Mouse (Mus musculus): ENCODE results near the gene Ccnc. TPM values are rescaled to one million over a fixed set of nuclear protein-coding genes. Genes with fewer than 3 reads are reported as not detected.
"Not testable (repeated sequence)": the region's sequence is repeated elsewhere in the genome, so short reads cannot be mapped to it uniquely, and the experiment has no call there.

The Ccnc gene
- polyA plus RNA-seq, 1 experiment from 2014 or later: 72.1 TPM

GRCm38 (mm10) chr4:21687783-21688702, 39.5 kb upstream of the Ccnc start:
- peak; percentile 79 for ATAC-seq
- Histone ChIP-seq H3K9ac (peak overlapping the region; percentile 64), H3K9me3 (replicated peaks) (no peaks in the 10 kb centered on the region; the same call in 1 of the 2 replicates), H3K36me3 (ENCODE audit: poor library complexity, severe bottlenecking) (no peaks in the 10 kb centered on the region), H3K27me3 (peaks cover 86% of the 10 kb centered on the region), H3K4me2 (peak overlapping the region; percentile 90), H3K4me3 (peak overlapping the region; percentile 52), H3K27ac (peak overlapping the region; percentile 79), H3K4me1 (peaks cover 46% of the 10 kb centered on the region)
- 1% methylated on average over 36 of the region's 51 CpGs for WGBS

DNA sequence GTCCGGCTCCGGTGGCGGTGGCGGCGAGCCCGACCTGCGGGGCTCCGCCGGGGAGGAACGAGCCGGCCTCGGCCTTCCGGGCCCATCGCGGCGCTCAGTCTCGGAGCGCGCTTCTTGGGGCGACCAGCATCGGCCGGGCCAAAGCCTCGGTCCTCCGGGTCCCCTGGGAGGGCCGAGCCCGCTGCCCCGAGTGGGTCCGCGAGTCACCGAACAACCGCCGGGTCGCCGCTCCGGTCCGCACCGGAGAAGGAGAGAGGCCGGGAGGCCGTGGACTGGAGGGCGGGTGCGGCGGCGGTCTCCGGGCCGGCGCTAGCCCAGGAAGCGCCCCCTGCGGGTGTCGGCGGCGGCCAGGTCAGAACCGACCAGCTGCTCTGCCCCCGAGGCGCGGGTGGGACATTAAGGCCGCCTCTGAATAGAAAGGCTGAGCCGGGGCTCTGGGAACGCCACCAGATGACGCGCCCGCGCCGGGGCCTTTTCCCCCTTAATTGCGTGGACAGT, 38.7 kb upstream of the Ccnc start:
- Histone ChIP-seq H3K4me1 (peaks cover 46% of the 10 kb centered on the region), H3K27me3 (peaks cover 86% of the 10 kb centered on the region), H3K4me3 (peak overlapping the region; percentile 52), H3K36me3 (ENCODE audit: poor library complexity, severe bottlenecking) (no peaks in the 10 kb centered on the region), H3K4me2 (peak overlapping the region; percentile 90), H3K9ac (peak overlapping the region; percentile 64), H3K9me3 (replicated peaks) (no peaks in the 10 kb centered on the region; the same call in 1 of the 2 replicates), H3K27ac (peak overlapping the region; percentile 79)
- WGBS: under 1% methylated on average over 42 of the region's 64 CpGs
- ATAC-seq: peak; percentile 46

DNA sequence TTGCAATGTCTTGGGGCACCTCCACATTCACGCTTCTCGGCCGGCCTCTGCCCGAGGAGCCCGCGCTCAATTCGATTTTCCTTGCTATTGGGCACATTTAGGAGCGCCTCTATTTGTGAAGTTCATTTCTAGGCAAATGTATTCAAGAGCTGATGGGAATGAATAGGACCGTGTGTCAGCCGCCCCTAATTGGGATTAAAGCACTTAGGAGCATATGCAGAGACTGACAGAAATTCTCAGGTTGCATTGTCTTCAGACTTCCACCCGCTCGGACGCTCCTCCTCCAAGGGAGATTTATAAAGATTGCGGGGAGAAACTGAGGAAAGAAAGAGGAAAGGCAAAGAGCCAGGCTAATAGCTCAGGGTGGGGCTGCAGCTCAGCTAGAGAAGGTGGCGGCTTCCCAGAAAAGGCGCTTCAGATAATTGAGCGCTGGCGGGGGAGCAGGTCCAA, 38.0 kb upstream of the Ccnc start:
- Histone ChIP-seq H3K4me2 (peak overlapping the region; percentile 90), H3K27me3 (peaks cover 83% of the 10 kb centered on the region), H3K36me3 (ENCODE audit: poor library complexity, severe bottlenecking) (no peaks in the 10 kb centered on the region), H3K4me3 (peak overlapping the region; percentile 52), H3K4me1 (peaks cover 43% of the 10 kb centered on the region), H3K27ac (no peak overlapping the region), H3K9ac (no peak overlapping the region), H3K9me3 (replicated peaks) (no peaks in the 10 kb centered on the region; the same call in 1 of the 2 replicates)
- under 1% methylated on average over 18 of the region's 18 CpGs for WGBS
- peak; percentile 77 for ATAC-seq

DNA sequence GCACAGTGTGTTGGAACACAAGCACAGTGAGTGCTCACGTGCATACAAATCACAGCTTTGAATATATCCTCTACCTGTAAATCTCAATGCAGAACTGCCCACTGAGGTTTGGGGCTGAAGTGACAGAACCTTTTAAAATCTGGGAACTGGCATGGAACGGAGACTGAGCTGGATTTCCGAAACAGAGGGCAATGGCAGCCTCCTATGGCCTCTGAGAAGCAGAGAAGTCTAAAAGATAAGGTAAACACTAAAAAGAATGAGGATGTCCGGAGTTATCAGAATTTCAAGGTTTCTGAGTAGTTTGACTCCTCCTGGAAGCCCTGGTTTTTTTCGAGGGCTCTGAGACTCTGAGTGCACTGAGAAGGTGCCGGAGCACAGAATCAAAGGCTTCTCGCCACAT, 37.3 kb upstream of the Ccnc start:
- no peak overlapping the region for H3K27ac ChIP-seq
- H3K4me2 ChIP-seq: peak overlapping the region; percentile 90
- peaks cover 83% of the 10 kb centered on the region for H3K27me3 ChIP-seq
- ATAC-seq: no peak
- 4% methylated on average over 7 of the region's 7 CpGs for WGBS
- no peaks in the 10 kb centered on the region; the same call in 1 of the 2 replicates for H3K9me3 ChIP-seq (replicated peaks)
- H3K9ac ChIP-seq: no peak overlapping the region
- H3K4me1 ChIP-seq: peaks cover 38% of the 10 kb centered on the region
- no peaks in the 10 kb centered on the region for H3K36me3 ChIP-seq (ENCODE audit: poor library complexity, severe bottlenecking)
- no peak overlapping the region for H3K4me3 ChIP-seq

- peak; percentile 74 for ATAC-seq
- Histone ChIP-seq H3K4me2 (no peak overlapping the region), H3K36me3 (ENCODE audit: poor library complexity, severe bottlenecking) (no peaks in the 10 kb centered on the region), H3K4me3 (no peak overlapping the region), H3K4me1 (no peaks in the 10 kb centered on the region), H3K27ac (no peak overlapping the region), H3K27me3 (peaks cover 69% of the 10 kb centered on the region), H3K9me3 (replicated peaks) (no peaks in the 10 kb centered on the region), H3K9ac (no peak overlapping the region)
- 25% methylated on average over 7 of the region's 7 CpGs for WGBS
Measured at GRCm38 (mm10) chr4:21695638-21696254, 31.8 kb upstream of the Ccnc start.

DNA sequence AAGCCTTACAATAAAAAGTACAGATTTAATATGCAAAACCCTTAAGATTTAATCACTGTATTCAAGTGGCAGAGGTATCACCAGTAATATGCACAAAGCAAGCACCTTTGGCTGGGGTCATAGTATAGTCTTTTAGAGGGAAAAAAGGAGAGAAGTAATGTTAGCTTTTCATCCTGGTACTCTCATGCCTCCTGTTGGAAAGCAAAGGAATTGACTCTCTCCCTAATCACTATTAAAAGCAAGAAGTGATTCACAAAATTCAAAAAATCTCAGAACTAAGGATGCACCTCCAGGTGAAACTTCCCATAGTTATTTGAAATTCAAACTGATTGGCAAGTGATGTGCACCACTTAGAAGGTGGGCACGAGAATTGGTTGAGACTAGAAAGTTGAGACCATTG, 22.5 kb upstream of the Ccnc start:
- no peak overlapping the region for H3K9ac ChIP-seq
- H3K4me1 ChIP-seq: no peaks in the 10 kb centered on the region
- no peaks in the 10 kb centered on the region for H3K36me3 ChIP-seq (ENCODE audit: poor library complexity, severe bottlenecking)
- no peak overlapping the region for H3K27ac ChIP-seq
- H3K9me3 ChIP-seq (replicated peaks): no peaks in the 10 kb centered on the region
- no peak overlapping the region for H3K4me2 ChIP-seq
- 61% methylated on average over 1 of the region's 1 CpGs for WGBS
- peaks cover 13% of the 10 kb centered on the region; the same call in 1 of the 2 replicates for H3K27me3 ChIP-seq
- no peak for ATAC-seq
- H3K4me3 ChIP-seq: no peak overlapping the region

DNA sequence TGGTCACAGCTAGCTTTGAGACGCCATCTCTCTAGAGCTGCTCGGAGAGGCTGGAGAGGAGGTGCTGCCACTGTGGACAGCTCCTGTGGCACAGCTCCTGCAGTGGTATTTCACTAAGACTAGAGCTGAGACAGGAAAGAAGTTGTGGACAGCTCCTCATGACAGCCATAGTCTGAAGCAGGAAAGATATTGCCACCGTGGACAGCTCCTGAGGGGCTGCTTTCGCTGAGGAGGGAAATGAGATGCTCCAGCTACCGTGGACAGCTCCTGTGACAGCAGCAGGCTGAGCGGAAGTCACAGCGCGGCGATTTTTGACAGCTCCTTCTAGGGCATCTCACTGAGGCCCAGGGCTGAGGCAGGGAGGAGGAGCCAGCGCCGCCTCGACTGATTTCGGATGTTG, 15.4 kb upstream of the Ccnc start:
- Histone ChIP-seq H3K4me3 (peak overlapping the region; percentile 14), H3K36me3 (ENCODE audit: poor library complexity, severe bottlenecking) (no peaks in the 10 kb centered on the region), H3K9ac (no peak overlapping the region)

GRCm38 (mm10) chr4:21722752-21723334, 4.7 kb upstream of the Ccnc start:
- H3K4me1 ChIP-seq: no peaks in the 10 kb centered on the region
- no peak overlapping the region for H3K4me2 ChIP-seq
- H3K9ac ChIP-seq: no peak overlapping the region
- H3K27ac ChIP-seq: no peak overlapping the region
- 37% methylated on average over 7 of the region's 7 CpGs for WGBS
- no peaks in the 10 kb centered on the region for H3K27me3 ChIP-seq
- no peaks in the 10 kb centered on the region for H3K9me3 ChIP-seq (replicated peaks)
- no peak for ATAC-seq
- H3K4me3 ChIP-seq: no peak overlapping the region
- H3K36me3 ChIP-seq (ENCODE audit: poor library complexity, severe bottlenecking): no peaks in the 10 kb centered on the region

More for the DNA sequence above, 15.4 kb upstream of the Ccnc start:
- H3K27me3 ChIP-seq: peaks cover 25% of the 10 kb centered on the region
- peaks cover 9% of the 10 kb centered on the region for H3K4me1 ChIP-seq
- H3K9me3 ChIP-seq (replicated peaks): no peaks in the 10 kb centered on the region
- 5% methylated on average over 13 of the region's 13 CpGs for WGBS
- ATAC-seq: peak; percentile 55; the same call in 1 of the 2 replicates
- H3K4me2 ChIP-seq: peak overlapping the region; percentile 50
- no peak overlapping the region for H3K27ac ChIP-seq

DNA sequence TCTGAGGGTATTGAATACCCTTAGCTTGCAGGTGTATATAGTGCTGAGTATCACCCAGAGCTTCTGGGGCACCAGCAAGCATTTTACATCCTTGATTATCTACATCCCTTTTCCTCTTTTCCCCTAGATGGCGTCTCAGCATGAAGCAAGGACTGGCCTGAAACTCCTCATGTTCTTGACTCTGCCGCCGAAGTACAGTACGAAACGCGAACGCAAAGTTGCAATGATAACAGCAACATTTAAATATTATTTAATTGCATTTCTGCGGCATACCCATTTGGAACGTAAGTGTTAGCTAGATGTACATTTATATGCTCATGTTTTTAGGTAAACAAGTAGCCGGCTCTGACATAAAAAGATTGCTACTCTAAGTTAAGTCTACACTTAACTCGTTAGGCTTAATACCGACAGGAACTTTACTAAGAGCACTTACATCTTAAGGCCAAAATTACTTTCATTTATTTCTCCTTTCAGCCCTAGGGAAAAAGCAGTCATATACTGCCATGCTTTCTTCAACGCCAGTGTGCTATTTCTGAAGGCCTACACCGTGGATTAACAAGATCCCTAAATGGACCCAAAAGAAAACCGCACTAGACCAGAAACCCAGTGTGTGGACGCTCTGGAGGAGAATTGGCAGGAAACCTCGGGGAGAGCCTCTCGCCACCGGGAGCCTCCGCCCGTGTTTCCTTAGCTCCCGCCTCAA, 438 bp upstream of the Ccnc start:
- 1% methylated on average over 22 of the region's 22 CpGs for WGBS
- Histone ChIP-seq H3K27ac (peak overlapping the region; percentile 84), H3K27me3 (no peaks in the 10 kb centered on the region), H3K9ac (peak overlapping the region; percentile 86), H3K9me3 (replicated peaks) (no peaks in the 10 kb centered on the region), H3K4me2 (peak overlapping the region; percentile 76), H3K4me1 (peaks cover 15% of the 10 kb centered on the region), H3K36me3 (ENCODE audit: poor library complexity, severe bottlenecking) (no peaks in the 10 kb centered on the region), H3K4me3 (peak overlapping the region; percentile 76)
- peak; percentile 52 for ATAC-seq

- Histone ChIP-seq H3K4me3 (no peak overlapping the region), H3K4me2 (no peak overlapping the region), H3K36me3 (ENCODE audit: poor library complexity, severe bottlenecking) (peaks cover 53% of the 10 kb centered on the region), H3K9me3 (replicated peaks) (no peaks in the 10 kb centered on the region), H3K27me3 (no peaks in the 10 kb centered on the region), H3K4me1 (no peaks in the 10 kb centered on the region), H3K9ac (no peak overlapping the region), H3K27ac (no peak overlapping the region)
- WGBS: 98% methylated on average over 4 of the region's 4 CpGs
- ATAC-seq: peak; percentile 43; the same call in 1 of the 2 replicates
Measured at GRCm38 (mm10) chr4:21739169-21739568, 11.7 kb downstream of the Ccnc start.

DNA sequence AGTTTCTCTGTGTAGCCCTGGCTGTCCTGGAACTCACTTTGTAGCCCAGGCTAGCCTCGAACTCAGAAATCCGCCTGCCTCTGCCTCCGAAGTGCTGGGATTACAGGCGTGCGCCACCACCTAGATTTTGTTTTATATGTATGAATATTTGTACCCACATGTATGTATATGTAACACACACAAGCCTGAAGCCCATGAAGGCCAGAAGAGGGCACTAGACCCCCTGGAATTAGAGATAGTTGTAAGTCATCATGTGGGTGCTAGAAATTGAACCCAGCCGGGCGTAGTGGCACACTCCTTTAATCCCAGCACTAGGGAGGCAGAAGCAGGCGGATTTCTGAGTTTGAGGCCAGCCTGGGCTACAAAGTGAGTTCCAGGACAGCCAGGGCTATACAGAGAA, 16.6 kb downstream of the Ccnc start:
- H3K9ac ChIP-seq; ATAC-seq; H3K4me2 ChIP-seq; H3K9me3 ChIP-seq (replicated peaks); H3K27me3 ChIP-seq; H3K4me3 ChIP-seq; H3K4me1 ChIP-seq; H3K27ac ChIP-seq: not testable (repeated sequence)
- peaks cover 39% of the 10 kb centered on the region for H3K36me3 ChIP-seq (ENCODE audit: poor library complexity, severe bottlenecking)
- WGBS: 98% methylated on average over 8 of the region's 8 CpGs

Measured in forebrain, embryonic 13.5 days (tissue).